Mouse (Mus musculus) c-Kit-positive CD71-positive TER-119-positive erythroid progenitor cells, embryonic 14.5 days (primary cell): ENCODE results near the gene Tpk1.
A peak's percentile ranks its signal among the peaks of the same experiment; 100 is the strongest.

Experiments
- DNase-seq: peaks from one replicate; pipeline ENCODE4 v3.0.0-alpha.2; 2013; ENCODE audit warnings: low spot score

Gene Tpk1

DNA sequence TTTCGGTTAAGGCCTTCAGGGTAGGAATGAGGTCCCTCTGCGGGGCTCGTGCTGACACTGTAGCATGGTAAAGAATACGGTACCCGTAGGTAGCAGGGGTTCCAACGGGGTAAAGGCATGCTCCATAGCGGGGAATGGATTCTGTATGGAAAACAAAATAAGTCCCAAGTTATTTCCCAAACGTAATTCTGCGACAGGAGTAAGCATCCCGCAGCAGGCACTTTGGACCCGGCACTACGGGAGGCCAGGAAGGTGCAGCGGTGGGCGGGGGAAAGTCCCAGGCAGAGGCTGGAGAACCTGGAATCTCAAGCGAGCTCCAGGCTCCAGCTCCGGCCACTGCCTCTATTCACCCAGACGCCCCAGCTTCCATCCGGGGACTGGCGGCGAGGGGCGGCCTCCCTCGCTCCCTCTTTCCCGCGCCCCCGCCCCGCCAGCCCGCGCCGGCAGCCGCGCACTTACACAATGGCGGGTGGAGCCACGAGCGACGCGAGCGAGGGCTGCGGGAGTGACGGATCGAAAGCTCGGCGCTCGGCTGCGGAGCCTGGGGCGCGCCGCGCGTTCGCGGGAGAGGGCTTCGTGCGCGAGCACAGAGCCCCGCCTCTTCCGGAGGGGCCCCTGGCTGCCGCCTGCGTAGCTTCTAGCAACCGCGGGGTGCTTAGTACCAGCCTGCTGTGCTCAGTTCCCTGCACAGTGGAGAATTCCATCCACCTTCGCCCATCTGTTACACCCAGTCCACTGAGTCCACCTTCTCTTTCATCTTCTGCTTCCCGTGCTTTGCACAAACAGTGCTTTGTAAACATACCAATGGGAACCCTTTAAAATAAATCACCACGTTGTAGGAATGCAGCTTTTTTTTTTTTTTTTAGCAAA, at the start of gene Tpk1:
Gene Tpk1, minus strand, starts transcription at position 602 of the 870 bp plus-strand sequence.
- DNase-seq: peak; percentile 88

DNA sequence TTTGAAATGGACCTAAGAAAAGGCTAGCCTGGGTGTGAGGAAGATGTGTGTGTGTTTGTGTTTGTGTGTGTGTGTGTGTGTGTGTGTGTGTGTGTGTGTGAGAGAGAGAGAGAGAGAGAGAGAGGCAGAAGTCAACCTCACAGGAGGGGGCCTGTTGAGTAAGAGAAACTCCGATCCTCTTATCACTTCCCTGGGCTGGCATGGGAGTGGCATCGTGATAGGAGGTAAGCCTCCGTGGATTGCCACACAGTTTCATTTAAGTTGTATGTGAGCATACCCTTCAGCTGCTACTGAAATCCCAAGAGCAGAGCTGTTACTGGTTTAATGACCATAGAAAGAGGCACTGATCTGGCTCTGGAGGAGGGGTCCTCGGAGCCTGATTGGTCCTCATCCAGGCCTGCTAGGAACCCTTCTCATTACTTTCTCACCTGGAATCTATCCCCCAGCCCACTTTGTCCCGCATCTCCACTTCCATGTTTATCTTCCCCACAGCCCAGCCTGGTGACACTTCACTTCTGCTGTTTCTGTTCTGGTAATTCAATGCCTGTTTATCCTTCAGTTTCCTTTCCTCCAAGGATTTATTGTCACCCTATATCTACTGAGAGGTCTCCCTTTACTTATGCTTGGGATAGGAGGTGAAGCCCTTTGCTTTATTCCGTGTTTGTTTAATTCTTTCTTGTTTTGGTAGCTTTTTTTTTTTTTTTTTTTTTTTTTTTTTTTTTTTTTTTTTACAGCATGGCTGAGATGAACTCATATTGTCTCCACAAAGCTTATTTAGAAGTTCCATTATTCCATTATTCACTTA, 36.9 kb upstream of the Tpk1 start:
- DNase-seq: no peak

DNA sequence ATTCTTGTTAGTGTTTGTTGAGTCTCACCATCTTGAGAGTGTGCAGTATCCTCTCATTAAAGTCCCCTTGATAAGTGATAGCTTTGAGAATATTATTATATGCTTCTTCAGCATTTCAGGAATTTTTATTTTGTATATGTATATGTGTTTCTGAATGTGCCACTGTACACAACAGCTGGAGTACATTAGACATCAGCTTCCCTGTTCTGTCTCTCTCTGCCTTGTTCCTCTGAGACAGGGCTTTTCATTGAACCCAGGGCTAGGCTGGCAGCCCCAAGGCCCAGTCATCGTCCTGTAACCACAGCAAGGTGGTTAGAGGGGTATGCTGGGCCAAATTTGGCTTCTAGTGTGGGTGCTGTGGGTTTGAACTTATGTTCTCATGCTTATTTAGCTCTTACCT, 25.8 kb upstream of the Tpk1 start:
- no peak for DNase-seq

DNA sequence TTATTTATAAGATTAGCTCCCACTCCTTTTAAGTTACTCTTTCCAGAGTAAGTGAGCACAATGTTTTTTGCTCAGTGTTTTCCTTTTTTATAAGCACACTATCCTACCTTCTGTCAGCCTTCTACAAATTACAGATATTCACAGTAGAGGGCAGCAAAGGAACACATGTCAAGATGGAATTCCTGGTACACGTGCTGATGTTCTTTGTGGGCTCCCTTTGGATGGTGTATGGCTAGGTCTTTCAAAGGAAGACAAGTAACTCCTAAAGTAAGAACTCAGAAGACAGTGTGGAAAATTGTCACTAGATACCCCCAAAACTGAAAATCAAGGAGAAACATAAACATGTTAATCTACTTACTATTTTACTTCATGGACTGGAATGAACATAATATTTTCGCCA, 19.9 kb upstream of the Tpk1 start:
- DNase-seq: no peak

DNA sequence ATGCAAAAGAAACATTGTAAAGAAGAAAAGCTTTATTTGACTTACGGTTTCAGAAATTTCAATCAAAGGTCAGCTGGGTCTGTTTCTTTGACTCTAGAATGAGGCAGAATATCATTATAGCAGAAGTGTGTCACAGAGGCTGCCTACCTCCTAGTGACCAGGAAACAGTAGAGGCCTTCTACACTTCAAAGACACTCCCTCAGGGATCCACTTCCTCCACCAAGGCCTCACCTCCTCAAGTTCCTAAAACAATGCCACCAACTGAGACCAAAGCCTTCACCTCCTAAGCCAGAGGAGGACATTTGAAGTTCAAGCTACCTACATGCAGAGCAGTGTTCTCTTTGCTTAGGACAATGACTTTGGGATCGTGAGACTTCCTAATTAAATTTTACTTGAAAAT, 16.5 kb upstream of the Tpk1 start:
- DNase-seq: no peak

DNA sequence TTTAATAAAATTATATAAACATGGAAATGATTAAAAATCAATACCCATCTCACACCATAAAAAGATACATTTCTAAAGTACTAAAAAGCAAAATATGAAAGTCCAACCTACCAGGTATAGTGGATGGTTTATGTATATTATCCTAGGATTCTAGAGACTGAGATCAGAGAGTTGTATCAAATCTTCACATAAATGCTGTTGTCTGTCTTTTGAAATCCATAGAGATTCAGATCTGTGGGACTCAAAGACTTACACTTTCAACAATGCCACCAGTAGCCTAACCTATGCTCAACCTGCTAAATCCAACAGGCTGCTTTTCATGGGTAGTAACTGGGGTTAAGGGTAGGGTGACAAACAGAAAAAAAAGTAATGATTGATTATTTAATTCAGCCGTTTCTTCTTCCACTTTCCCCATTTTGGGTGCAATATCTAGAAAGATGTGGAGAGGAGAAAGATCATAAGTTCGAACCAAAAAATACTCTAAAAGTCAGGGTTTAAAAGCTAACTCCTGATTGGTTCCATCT, 12.7 kb upstream of the Tpk1 start:
- no peak for DNase-seq

DNA sequence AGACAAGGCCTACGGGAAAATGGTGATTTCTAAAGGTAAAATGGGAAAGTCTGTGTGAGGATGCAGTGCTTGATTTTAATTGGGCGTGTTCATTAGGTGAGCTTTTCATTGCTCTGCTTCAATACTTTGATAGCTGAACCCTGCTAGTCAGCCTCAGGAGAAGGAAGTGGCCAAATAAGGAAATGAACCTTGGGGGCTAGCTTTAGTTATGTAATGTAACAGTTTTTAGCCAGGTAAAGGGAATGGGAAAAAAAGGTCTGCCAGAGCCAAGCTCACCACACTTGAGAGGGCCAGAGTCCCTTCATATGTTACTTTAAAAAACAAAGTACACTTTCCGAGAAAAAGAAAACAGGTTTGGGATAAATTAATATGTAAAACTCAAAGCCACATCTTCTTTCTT, 11.5 kb upstream of the Tpk1 start:
- no peak for DNase-seq

DNA sequence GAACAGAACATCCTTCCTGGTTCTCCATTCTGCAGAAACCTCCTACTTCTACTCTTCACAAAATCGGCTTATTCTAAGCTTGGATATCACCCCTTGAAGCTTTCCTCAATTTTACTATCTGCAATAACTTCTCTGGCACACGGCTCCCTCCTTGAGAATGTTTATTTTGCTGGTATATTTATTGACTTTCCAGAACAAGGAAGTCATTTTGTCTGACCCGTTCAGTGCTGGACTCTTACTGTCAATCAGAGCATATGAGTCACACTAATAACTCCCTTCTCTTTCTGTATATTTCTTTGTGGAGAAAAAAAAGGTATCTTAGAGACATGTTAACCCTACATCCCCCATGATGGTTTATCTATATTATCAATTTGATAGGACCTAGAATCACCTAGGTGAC, 10.1 kb upstream of the Tpk1 start:
- no peak for DNase-seq

DNA sequence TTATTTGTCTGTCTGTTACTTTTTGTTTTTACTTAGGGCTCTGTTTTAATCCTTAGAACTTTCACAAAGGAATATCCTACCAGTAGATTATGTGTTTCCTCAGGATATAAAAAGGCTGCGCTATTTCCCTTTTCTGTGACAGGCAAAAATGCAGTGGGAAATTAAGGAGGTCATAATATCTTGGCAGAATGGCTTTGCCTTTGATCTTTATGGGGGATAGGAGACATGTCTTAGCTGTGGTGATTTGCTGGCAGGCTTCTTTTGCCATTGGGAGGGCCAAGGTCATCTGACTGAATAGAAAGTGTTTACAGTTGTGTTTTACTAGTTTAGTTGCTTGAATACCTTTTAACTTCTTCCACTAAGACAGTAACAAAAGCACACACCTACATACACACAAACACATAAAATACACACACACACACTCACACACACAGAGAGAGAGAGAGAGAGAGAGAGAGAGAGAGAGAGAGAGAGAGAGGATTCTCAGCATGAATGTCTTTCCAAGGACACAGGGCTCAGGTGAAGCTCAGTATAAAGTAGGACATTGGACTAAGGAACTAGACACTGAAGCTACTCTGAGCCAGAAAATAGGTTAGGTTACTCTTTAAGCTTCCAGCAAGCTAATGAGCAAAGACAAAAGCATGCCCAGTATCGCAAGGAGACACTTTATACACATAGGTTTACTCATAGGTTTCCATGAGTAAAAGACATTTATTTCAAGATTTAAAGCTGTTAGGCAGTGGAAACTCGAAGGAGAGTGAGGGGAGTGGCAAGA, 9.1 kb upstream of the Tpk1 start:
- DNase-seq: no peak

DNA sequence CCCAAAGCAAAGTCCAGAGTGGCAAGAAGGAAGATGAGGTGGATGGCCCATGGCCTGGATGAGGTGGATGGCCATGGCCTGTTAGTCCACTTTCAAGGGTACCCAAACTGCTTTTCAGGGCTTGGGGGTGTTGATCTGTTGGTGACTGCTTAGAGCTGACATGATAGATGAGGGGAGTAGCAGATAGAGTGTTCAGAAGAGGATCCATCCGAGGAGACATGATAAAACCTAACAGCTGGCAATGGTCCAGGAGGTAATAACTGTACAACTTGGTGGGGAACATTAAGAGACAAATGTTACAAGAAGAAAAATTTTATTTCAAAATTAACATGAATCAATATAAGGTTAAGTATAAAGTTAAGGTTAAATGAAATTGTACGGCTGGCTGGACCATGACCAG, 4.9 kb upstream of the Tpk1 start:
- DNase-seq: no peak

DNA sequence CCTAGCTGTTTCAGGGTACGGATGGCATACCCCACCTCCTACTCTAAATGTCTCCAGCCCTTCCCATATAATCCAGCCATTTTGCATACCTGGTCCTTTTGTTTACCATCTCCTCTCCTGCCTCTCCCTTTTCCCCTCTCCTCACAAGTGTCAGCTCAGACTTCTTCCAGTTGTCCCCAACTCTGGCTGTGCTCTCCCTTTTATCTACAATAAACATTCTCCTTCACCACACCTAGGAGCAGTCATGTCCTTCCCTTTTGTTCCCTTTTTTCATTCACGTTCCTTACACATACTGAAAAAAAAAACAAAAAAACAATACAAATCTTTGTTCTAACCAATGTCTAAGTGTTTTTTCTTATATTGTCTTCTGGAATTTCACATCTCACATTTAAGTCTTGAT, 1.6 kb upstream of the Tpk1 start:
- no peak for DNase-seq

DNA sequence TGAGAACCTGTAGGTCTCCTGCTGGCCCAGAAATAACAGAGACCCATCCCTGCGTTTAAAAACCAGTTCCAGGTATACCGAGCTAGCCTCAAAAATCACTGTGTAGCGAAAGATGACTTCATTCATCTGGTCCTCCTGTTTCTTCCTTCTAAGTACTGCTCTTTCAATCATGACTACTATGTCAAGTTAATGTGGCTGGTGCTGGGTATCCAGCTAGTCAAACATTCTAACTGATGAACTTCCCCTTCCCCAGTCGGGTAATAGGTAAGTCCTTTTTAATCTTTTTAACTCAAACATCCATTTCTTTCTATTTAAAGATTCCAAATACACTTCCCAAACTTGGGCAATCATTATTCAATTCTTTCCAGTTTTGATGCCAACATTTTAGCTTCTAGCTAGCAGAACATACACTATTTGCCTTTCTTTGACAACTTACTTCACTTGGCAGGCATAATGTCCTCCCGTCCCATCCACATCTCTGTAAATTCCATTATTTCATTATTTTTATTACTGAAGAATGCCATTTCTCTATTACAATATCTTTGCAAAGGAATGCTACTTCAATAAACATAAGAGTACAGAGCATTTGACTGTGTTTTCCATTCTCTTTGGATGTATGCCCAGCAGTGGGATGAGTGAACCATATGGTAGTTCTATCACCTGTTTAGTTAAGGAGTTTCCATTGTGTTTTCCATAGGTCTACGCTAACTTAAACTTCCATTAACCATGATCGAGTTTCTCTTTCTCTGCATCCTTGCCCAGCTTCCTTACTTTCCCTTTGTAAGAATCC, 728 bp upstream of the Tpk1 start:
- DNase-seq: no peak

DNA sequence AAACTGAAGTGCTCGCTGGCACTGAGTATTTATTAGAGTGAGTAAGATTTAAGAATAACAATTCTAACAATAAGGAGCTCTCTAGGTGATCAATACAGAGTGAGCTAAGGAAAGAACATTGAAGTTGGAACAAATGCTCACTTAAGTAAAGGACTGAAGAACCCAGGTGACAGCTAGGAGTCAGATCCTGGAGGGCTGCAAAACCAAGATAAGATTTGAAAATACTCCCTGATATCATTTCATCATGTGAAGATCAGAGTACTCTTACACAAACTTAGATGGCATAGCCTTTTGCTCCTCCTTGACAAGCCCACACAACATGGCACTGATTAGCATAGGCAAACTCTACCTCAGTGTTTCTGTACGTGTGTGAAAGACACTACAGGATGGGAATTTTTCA, 4.3 kb downstream of the Tpk1 start:
- peak; percentile 34 for DNase-seq

DNA sequence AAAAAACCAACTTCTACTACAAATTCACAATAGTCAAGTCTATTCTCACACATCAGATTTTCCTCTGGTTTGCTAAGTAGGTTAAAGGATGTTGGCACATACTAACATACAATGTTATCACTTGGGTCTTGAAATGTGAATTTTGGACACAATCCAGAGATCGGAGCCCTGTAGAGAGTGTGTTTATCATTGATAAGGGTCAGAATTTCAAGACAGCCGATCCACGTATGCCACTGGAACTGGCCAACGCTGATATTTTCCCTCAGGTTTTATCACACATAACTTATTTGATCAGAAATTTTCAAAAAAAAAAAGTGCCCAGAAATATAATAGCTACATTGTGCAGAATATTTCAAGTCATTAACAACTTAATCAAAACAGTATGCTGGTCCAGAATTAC, 7.8 kb downstream of the Tpk1 start:
- DNase-seq: peak; percentile 77

DNA sequence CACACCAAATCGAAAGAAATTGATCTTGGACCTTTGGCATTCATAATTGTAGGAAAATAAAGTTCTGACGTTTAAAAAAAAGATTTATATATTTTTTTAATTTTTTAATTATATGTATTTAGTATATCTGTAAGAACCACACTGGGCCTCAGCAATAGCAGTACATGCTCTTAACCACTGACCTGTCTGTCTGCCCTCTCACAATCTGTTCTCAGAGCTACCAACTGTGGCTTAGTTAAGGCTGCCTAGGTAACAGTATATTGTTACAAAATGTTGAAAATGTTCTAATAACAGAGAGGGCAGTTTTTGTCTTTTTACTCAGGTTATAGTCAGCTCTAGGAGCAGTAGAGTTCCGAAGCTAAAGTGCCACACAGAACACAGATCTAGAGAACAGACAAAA, 8.2 kb downstream of the Tpk1 start:
- DNase-seq: no peak

DNA sequence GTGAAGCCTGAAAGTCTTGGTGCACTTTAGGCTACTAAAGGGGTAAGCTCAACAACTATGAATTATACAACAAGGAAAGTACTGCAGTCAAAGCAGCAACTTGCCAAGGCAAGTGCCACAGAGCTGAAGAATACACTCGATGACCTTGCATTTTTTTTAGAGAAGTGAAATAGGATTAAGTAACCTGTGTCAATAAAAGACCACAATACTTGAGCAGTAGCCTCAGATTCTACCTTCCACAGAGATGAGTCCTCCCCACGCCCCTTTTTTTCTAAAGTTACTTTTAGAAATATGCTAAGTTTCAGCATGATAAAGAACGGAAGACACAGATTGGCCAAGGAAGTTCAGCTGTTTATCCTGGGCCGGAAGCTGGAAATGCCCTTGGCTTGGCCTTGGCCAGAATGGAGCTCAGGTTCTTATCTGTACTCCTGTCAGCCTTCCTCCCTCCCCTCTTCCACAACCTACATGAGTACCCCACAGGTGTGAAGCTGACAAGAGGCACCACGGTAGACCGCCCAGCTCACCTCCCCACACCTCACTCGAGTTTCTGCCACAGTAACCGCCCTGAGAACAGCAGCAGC, 11.1 kb downstream of the Tpk1 start:
- DNase-seq: no peak

DNA sequence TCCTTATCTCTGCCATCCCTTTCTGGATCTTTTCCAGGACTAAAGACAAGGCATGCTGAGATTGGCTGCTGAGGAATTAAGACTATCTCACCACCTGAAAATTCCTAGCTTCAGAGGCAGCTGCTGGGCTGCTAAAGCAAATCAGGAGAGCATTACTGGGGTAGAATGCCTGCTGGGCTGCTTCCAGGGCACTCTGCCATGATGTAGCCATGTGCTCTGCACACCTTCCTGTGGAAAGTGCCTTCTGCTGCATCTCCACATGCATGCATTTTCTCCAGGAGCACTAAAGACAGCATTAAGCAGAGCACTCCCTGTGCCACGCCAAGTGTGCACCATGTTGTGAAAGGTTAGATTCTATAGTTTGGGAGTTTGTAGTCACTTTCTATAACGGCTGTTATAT, 16.6 kb downstream of the Tpk1 start:
- DNase-seq: no peak

DNA sequence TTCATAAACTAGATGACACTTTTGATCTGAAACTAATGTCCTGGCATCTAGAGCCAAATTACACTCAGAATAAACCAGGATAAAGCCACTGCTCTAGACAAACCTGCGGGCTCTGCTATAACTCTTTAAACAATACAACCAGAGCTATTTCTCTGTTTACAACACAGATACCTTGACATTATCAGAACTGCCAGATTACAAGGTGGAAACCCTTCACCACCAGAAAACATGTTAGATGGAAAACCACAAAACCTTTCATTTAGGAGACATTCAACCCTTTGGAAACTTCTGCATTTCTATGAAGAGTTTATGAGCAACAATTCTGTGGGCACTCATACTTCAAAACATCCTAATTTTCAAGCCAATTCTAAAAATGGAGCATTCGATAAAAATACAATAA, 20.4 kb downstream of the Tpk1 start:
- DNase-seq: no peak

DNA sequence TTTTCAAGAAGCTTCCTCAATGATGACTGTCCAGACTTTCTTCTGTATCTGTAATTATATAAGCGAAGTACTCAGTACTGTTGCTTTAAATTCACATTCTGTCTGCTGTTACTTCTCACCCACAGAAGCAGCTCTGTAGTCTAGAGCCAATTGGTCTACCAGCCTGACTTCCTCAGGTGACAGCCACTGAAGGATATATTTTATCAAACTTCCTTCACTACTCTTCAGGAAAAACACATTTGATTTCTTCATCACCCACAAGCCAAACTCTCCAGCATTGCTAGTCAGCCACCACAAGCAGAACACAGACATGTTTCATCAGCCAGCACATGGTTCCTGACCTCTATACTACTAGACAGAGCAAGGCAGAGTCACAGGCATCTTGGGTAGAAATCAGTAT, 21.0 kb downstream of the Tpk1 start:
- DNase-seq: no peak

DNA sequence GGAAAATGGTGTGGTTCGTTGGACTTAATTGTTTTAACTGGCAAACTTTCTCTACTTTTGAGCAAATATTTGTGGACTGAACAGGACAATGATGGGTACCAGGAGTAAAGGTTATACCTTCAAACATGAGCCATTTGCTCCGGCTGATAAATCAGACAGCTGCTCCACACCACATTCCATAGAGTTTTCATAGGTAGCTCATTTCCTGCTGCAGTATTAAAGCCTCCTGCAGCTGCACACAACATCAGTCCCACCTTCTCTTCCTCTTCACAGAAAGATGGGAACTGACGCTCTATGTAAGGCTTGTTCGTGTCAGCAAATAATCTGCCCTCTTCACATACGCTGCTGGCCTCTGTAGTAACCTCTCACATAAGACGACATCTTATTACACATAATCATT, 22.4 kb downstream of the Tpk1 start:
- DNase-seq: no peak

DNA sequence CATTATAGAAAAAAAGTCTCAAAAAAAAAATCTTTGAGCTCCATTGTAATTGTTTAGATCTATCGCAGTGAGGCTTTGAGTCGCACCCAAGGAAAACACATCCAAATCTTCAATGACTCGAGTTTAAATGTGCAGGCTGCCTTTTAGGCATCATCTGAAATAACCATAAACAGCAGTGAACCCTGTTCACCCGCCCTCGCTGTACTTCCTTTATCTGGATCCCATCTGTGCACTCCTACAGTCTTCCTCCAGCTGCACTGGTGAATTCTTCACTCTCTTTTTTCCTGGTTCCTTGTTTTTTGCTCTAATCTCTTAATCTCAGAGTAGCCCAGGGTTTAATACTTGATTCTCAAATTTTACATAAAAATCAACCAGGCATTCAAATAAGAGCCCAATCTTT, 23.7 kb downstream of the Tpk1 start:
- DNase-seq: no peak
